Mouse (Mus musculus) kidney, adult 8-10 months (tissue): Measurements from ENCODE around the gene Aatk.

ENCODE experiments used
- DNase-seq, 2 experiments: peaks; one replicate each; pipeline ENCODE4 v3.0.0; 2022

The Aatk gene

GRCm38 (mm10) chr11:120051124-120051811, 4.3 kb upstream of the Aatk start:
- DNase-seq, result no peak

- DNase-seq, result peak; percentile 27 to 34
These were observed 2.1 kb upstream of the Aatk start for GRCm38 (mm10) chr11:120049067-120049466.

- DNase-seq, result no peak
These were observed 1.2 kb upstream of the Aatk start for GRCm38 (mm10) chr11:120048252-120048556.

GRCm38 (mm10) chr11:120047531-120048251, 724 bp upstream of the Aatk start:
- no peak for DNase-seq

GRCm38 (mm10) chr11:120045839-120046552, 971 bp downstream of the Aatk start:
- no peak for DNase-seq

GRCm38 (mm10) chr11:120045341-120045740, 1.6 kb downstream of the Aatk start:
- no peak for DNase-seq

GRCm38 (mm10) chr11:120042141-120042838, 4.7 kb downstream of the Aatk start:
- DNase-seq, result no peak

- DNase-seq, result peak; percentile 75 to 82
These were observed 5.5 kb downstream of the Aatk start for GRCm38 (mm10) chr11:120041191-120042123.

GRCm38 (mm10) chr11:120040440-120040839, 6.5 kb downstream of the Aatk start:
- DNase-seq, result no peak

- DNase-seq, result no peak
These were observed 7.4 kb downstream of the Aatk start for GRCm38 (mm10) chr11:120039581-120039980.

- DNase-seq, result no peak
These were observed 12.2 kb downstream of the Aatk start for GRCm38 (mm10) chr11:120034762-120035161.

GRCm38 (mm10) chr11:120034306-120034705, 12.7 kb downstream of the Aatk start:
- no peak for DNase-seq

- DNase-seq, result no peak
These were observed 13.5 kb downstream of the Aatk start for GRCm38 (mm10) chr11:120033473-120033872.

- DNase-seq, result no peak
These were observed 14.9 kb downstream of the Aatk start for GRCm38 (mm10) chr11:120032052-120032451.

- DNase-seq, result peak; percentile 48 to 61
These were observed 16.6 kb downstream of the Aatk start for GRCm38 (mm10) chr11:120030145-120030901.

- peak; percentile 82 to 84 for DNase-seq
These were observed 17.4 kb downstream of the Aatk start for GRCm38 (mm10) chr11:120029431-120030144.

GRCm38 (mm10) chr11:120028319-120029092, 18.5 kb downstream of the Aatk start:
- peak; percentile 84 to 87 for DNase-seq

- DNase-seq, result peak; percentile 33 to 40
These were observed 20.0 kb downstream of the Aatk start for GRCm38 (mm10) chr11:120026941-120027340.

GRCm38 (mm10) chr11:120022841-120023240, 24.1 kb downstream of the Aatk start:
- DNase-seq, result no peak

- no peak for DNase-seq
These were observed 24.8 kb downstream of the Aatk start for GRCm38 (mm10) chr11:120022216-120022615.
